Mouse (Mus musculus): ENCODE data around the gene Mdm2.

GRCm38 (mm10) chr10:117749787-117750343 lies 39.3 kb upstream of the Mdm2 start:
- TF ChIP-seq CTCF (IDR thresholded peaks at IDR 0.05; ENCODE audit: low read depth, low read length) (no peak), POLR2A (IDR thresholded peaks at IDR 0.05; ENCODE audit: extremely low read depth, insufficient read depth, low read length) (no peak)
